Mouse (Mus musculus): ENCODE results near the gene Ncbp3.
"Not testable (repeated sequence)": the region's sequence is repeated elsewhere in the genome, so short reads cannot be mapped to it uniquely, and the experiment has no call there.

- TF ChIP-seq CTCF (IDR thresholded peaks at IDR 0.05; ENCODE audit: extremely low read depth, insufficient read depth, insufficient read length, insufficient replicate concordance); POLR2A (IDR thresholded peaks at IDR 0.05; ENCODE audit: low read depth, low read length): not testable (repeated sequence)
Observed at GRCm38 (mm10) chr11:73107358-73107757, 59.8 kb downstream of the Ncbp3 start.
